Mouse (Mus musculus): ENCODE results near the gene Slfn5.
"Not testable (repeated sequence)": the region's sequence is repeated elsewhere in the genome, so short reads cannot be mapped to it uniquely, and the experiment has no call there.

Gene Slfn5

DNA sequence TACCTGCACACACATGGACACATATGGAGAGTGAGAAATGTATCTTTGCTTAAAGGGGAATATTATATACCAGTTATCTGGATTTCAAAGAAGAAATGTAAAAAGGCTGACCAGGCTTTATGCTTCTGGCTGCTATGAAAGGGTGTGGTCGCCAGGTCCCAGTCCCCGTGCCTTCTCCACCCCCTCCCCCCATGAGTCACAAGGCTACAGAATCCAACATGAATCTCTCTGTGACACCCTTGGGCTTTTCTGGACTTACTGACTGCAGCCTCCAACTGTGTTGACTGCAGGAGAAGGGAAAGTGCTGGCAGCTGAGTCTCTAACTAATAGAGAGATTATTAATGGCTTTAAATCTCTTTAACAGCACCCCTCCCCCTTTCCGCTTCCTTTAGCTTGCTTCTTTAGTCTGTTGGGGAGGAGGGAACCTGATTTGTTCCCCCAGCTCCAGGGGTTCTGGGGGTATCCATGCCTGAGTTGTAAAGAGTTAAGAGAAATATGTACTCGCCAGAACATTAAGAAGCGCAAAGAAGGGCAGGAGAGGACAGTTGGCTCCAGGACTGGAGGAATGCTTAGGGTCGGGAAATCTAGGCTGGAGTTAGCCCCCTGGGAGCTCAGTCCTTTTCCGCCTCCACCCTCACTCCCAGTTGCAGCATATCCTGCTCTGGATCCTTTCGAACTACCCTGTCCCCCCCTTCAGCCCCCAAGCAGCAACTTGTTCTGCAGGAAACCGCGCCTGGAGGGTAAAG, at the start of gene Slfn5:
Slfn5 (plus strand) TSS at position 614 of the 746 bp plus-strand sequence.
- no peak for DNase-seq (ENCODE audit: low spot score in 2 of 2)

DNA sequence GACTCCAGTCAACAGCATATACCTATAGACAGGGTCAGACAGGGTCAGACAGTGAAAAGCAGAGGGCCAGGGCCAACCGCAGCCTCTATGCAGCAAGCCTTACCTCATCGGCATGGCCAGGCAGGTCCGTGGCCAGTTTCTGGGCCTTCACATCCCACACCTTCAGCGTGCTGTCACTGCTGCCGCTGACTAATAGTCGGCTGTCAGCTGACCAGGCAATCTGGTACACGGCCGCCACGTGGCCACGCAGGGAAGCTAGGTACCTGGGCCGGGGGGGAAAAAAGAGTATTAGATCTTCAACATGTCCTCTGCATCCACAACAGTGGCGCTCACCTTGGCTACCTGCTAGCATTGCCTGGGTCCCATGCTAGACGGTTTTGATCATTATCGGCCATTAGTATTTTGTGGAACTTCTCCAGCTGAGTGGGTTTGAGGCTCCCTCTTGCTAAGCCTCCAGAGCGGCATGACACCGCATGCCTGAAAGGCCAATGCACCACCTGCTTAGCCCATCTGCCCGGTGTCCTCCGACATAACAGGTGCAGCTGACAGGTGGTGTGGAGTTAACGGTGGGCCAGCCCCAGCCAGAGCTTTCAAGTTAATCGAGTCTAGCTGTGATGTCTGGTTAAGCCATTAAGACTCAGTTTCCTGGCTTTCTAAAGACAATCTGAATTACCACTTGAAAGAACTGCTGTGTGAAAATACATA, 49.4 kb upstream of the Slfn5 start:
- no peak for DNase-seq (ENCODE audit: low spot score in 2 of 2)

DNA sequence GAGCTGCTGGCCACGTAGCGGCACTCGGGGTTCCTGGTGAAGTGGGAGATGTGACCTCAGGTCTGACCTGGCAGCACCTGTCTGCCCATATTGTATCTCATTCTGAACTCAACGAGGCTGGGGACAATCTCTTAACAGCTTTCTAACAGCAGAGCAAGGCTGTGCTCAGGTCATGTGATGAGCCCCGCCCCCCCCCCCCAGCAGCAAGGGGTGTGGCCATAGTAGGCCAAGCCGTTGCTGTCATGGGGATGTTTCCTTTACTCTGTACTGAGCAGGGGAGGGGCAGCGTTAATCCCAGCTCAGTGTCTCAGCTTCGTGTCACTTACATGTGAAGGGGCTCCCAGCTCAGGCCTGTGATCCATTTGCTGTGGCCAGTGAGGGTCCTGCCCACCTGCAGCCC, 46.2 kb upstream of the Slfn5 start:
- no peak for DNase-seq (ENCODE audit: low spot score in 2 of 2)

DNA sequence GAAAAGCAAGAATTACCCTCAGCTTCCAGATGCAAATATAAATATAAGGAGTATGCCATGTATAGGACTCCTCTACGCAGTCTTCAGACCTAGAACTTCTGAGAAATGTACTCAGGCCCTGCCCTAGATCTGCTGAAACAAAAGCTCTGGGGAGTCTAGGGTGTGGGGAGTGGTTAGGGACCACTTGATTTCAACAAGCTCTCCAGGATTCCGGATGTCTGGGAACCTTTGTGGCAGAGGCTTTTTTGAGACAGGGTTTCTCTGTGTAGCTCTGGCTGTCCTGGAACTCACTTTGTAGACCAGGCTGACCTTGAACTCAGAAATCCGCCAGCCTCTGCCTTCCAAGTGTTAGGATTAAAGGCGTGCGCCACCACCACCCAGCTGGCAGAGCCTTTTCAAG, 45.3 kb upstream of the Slfn5 start:
- DNase-seq (ENCODE audit: low spot score in 2 of 2): no peak

DNA sequence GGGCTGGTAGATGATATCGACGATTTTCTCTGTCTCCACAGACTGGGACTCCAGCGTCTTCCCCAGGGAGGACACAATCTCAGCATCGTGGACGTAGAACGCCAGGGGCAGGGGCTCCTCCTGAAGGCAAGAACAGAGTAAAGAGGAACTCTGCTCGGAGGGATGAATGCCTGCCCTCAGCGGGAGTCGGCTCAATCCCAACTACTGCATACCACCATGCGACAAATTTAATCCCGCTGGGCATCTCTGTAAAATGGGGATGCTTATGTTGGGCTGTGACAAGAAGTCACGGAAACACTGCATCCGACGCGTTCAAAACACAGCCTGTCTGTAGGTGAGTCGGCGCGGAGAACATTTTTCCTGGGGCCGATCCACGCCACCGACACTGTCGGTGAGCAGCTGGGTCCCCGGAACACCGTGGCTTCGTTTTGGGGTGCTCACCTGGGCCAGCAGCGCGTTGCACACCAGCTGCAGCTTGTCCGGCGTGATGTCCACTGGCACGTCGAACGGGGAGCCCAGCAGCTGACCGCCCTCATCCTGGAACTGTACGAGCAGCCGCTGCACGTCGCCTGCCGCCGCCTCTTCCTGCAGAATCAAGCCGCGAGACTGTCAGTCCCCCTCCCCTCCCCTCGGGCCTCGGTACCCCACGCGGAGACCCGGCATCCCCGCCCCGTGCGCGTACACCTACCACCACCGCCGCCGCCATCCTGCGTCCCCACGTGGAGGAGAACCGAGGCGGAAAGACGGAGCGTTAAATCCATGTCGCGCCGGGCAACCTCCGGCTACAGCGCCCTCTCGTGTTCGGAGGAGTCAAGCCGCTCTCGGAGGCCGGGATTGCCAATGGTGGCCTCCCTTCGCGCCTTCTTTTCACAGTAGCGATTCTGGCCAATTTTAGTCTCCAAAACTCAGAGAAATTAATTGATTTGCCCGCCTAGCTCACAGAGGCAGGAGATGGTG, 43.2 kb upstream of the Slfn5 start, which contains the start of gene Nle1:
Nle1 (minus strand) TSS at position 761 of the 957 bp plus-strand sequence.
- peak; percentile 91 to 98 for DNase-seq (ENCODE audit: low spot score in 2 of 2)

DNA sequence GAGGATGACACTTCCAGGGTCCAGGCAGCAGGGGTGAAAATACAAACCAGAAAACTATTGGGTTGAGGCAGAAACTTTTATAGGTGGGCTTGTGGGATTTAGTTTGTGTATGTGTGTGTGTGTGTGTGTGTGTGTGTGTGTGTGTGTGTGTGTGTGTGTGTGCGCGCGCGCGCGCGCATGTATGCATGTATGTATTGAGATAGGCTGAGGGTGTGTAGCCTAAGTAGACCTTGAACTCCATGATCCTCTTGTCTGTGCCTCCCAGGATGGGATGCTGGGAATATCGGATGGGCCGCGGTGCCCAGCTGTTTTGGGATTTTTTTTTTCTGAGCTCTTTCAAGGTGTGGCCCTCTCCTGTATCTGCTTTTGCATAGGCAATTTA, 42.5 kb upstream of the Slfn5 start:
- no peak for DNase-seq (ENCODE audit: low spot score in 2 of 2)

DNA sequence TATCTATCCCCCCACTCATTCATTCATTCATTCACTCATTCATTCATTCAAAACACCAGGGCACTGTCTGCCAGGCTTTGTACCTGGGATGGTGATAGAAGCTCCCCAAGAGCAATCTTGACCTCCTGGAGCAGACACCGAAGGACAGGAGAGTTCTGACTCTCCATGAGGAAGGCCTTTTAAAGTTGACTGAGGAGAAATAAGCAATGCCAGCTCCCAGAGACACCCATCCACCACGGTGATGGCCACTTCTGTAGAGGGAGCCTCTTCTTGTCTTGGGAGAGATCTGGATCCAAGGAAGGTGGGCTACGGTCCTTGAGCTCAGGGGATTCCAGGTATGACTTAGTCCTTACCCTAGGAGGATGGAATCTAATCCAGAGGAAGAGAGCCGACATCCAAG, 40.9 kb upstream of the Slfn5 start, which contains the start of gene Unc45b:
Unc45b (plus strand) TSS at position 301 of the 400 bp plus-strand sequence.
- DNase-seq (ENCODE audit: low spot score in 2 of 2): no peak

DNA sequence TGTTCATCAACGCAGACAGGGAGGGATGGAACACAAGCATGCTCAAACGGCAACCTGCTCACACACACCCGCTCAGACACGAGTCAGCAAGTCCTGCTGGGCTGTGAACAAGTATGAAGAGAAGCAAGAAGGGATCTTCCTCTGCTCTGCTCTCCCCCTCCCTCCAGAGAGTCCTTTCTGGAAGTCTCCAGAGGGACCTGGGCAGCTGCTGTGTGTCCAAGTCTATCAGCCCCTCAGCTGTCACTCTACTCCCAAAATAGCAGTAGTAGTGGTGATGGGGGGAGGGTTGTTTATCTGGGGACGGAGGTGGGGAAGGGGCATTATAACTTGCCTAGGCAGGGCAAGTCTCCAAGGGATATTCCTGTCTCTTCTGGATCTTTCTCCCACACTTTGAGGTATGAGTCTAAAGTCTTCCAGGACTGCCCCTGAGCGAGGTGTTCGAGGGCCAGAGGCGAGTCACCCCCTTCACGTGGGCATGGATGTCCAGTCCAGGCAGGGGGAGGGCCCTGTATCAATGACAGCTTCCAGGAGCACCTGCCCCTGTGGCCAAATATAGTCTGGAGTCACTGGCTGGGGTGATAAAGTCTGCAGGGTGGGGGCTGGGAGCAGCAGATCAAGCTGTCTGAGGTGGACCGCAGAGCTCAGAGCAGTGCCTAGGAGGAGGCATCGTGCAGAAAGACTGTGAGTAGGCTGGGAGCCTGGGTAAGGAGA, 40.3 kb upstream of the Slfn5 start:
- no peak for DNase-seq (ENCODE audit: low spot score in 2 of 2)

DNA sequence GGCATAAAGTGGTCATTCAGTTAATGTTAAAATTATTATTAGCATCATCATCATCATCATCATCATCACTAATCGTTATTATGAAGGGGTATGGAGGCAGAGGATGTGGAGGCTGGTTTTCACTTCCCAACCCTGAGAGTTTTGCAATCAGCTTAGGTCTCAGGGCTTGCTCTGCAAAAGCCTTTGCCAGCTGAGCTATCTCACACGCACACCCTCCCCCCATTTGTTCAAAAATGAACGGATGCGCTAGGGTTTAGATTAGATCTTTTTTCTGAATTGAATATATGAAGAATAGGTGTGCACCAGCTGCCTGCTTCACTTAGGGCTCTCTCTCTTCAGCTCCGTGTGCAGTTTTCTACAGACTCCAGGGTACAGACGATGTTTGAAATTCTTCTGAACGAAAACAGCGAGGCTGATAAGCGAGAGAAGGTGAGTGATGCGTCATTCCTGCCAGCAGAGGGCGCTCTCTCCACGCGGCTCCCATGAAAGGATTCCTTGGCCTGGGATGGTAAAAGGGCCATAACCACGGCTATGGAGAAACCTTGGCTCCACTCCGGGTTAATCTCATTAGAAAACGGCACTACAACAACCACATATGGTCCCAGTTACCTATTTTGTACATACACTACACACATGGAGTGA, 36.3 kb upstream of the Slfn5 start:
- peak; percentile 36 to 80 for DNase-seq (ENCODE audit: low spot score in 2 of 2)

DNA sequence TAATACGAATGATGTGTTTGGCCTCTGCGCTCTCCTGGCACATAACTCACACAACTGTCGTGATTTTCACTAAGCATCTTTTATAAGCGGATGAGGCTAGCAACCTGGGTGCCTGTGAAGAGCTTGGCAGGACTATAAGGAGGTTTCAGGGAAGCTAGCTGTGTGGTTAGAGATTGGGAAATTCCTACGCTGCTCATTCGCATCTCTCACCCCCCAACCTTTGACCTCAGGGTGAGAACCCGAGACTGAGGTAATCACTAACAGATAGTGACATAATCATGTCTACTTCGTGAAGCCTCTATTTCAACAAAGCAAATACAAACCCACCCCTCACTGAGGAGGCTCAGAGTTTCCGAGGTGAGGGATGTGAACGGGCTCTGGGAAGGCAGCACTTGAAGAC, 30.4 kb upstream of the Slfn5 start:
- DNase-seq (ENCODE audit: low spot score in 2 of 2): no peak

DNA sequence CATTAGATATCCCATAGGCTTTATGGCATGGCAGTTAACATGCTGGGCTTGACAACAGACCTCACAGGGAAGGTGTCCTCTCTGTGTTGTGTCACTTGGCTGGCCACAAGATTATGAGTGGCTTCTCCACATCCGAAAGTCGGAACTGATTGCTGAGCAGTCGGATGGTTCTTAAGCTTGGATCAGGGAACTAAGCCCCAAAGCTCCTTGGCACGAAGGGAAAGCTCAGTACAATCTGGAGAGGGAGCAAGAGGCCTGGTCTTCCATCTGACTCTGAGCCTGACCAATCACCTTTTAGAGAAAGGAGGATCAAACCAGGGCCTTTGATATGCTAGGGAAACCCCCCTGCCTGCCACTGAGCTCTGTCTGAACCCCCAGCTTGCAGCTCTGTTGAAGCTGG, 29.5 kb upstream of the Slfn5 start:
- no peak for DNase-seq (ENCODE audit: low spot score in 2 of 2)

DNA sequence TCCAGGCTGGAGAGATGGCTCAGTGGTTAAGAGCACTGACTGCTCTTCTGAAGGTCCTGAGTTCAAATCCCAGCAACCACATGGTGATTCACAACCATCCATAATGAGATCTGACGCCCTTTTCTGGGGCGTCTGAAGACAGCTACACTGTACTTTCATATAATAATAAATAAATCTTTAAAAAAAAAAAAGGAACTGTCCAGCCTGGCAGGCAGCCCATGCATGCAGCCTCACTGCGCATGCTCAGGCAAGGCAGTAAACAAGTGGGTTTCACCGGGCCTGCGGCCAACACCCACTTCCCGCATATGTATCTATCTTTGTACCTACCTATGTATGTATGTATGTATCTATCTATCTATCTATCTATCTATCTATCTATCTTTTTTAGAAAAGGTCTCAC, 27.2 kb upstream of the Slfn5 start:
- DNase-seq (ENCODE audit: low spot score in 2 of 2): not testable (repeated sequence)

DNA sequence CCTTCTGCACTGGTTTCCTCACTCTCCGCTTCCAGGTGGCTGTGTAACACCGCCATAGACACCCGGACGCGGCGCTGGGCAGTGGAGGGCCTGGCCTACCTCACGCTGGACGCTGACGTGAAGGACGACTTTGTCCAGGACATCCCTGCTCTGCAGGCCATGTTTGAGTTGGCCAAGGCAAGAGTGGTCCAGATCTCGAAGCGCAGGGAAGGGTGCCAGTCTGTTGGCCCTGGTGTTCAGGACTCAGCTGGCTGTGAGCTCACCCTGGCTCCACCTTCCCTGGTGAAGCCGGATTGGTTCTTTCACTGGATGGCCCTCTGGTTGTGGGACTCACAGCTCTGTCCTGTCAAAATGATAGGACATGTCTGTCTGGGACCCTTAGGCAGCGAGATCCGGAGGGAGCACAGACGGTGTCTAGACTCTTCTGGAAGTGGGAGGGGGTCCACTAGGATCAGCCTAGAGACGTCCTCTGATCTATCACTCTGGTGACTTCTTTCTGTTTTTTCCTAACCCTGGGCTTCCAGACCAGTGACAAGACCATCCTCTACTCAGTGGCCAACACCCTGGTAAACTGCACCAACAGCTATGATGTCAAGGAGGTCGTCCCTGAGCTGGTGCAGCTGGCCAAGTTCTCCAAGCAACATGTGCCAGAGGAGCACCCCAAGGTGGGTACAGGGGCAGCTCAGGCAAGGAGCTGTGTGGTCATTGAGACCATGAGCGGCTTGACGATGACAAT, 22.1 kb upstream of the Slfn5 start:
- no peak for DNase-seq (ENCODE audit: low spot score in 2 of 2)

DNA sequence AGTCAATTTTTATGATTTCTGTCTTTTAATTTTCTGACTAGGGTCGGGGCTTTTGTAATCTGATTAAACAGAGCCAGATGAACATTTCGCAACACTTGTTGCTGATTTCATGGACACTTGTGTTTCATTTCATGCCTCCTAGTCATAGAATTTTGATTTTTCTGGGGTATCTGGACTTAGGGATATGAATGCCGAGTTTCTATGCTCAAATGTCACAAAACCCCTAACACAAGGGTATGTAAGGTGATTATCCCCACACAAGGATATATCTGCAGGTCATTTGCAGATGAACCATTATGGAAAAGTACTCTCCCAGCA, 21.6 kb upstream of the Slfn5 start:
- DNase-seq (ENCODE audit: low spot score in 2 of 2): no peak

DNA sequence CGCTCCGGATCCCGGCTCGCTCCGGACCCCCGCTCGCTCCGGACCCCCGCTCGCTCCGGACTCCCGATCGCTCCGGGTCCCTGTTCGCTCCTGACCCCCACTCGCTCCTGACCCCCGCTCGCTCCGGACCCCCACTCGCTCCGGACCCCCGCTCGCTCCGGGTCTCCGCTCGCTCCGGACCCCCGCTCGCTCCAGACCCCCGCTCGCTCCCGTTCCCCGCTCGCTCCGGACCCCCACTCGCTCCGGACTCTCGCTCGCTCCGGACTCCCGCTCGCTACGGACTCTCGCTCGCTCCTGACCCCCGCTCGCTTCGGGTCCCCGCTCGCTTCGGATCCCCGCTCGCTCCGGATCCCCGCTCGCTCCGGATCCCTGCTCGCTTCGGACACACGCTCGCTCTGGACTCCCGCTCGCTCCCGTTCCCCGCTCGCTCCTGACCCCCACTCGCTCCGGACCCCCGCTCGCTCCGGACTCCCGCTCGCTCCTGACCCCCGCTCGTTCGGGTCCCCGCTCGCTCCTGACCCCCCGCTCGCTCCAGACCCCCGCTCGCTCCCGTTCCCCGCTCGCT, 20.7 kb upstream of the Slfn5 start:
- DNase-seq (ENCODE audit: low spot score in 2 of 2): not testable (repeated sequence)

DNA sequence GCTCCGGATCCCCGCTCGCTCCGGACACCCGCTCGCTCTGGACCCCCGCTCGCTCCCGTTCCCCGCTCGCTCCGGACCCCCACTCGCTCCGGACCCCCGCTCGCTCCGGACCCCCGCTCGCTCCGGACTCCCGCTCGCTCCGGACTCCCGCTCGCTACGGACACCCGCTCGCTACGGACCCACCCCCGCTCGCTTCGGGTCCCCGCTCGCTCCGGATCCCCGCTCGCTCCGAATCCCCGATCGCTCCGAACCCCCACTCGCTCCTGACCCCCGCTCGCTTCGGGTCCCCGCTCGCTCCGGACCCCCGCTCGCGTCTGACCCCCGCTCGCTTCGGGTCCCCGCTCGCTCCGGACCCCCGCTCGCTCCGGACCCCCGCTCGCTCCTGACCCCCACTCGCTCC, 20.0 kb upstream of the Slfn5 start:
- DNase-seq (ENCODE audit: low spot score in 2 of 2): not testable (repeated sequence)

DNA sequence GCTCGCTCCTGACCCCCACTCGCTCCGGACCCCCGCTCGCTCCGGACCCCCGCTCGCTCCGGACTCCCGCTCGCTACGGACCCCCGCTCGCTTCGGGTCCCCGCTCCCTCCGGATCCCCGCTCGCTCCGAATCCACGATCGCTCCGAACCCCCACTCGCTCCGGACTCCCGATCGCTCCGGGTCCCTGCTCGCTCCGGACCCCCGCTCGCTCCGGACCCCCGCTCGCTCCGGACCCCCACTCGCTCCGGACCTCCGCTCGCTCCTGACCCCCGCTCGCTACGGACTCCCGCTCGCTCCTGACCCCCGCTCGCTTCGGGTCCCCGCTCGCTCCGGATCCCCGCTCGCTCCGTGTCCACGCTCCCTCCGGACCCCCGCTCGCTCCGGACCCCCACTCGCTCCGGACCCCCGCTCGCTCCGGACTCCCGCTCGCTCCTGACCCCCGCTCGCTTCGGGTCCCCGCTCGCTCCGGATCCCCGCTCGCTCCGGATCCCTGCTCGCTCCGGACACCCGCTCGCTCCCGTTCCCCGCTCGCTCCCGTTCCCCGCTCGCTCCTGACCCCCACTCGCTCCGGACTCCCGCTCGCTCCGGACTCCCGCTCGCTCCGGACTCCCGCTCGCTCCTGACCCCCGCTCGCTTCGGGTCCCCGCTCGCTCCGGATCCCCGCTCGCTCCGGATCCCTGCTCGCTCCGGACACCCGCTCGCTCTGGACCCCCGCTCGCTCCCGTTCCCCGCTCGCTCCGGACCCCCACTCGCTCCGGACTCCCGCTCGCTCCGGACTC, 19.3 kb upstream of the Slfn5 start:
- DNase-seq (ENCODE audit: low spot score in 2 of 2): not testable (repeated sequence)

DNA sequence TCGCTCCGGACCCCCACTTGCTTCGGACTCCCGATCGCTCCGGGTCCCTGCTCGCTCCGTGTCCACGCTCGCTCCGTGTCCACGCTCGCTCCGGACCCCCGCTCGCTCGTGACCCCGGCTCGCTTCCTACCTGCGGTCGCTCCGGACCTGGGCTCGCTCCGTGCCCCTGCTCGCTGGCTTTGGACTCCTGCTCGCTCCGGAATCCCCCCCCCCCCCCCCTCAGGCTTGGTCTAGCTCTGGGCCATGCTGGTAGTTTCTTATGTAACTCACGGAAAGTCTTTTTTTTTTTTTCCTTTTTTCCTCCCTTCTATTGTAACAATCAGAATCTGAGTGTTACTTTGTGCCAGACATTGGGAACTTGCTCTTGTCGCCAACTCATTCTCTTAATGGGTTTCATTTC, 18.0 kb upstream of the Slfn5 start:
- no peak for DNase-seq (ENCODE audit: low spot score in 2 of 2)

DNA sequence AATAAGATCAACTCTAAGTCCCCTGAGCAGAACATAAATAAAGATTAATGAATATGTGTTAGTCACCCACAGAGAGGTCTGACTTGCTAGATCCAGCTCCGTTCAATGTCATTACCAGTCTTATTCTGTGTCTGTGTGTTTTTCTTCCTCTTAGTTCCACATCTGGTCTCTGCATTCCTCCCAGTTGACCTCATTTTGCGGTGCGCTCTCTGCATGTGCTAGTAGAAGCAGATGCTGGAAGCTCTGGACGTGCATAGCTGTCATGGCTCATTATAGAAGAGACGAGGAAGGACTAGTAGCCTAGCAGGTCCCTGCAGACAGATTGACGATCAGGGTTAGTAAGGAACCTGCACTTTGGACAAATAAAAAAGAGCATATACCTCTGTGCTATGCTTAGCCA, 7.8 kb upstream of the Slfn5 start:
- peak; percentile 34 to 37 for DNase-seq (ENCODE audit: low spot score in 2 of 2)

All from thymus, postnatal 10 days (tissue).